Mouse (Mus musculus): ENCODE data around the gene 4930524J08Rik. TPM values are rescaled to one million over a fixed set of nuclear protein-coding genes. Genes with fewer than 3 reads are reported as not detected.
A peak's percentile ranks its signal among the peaks of the same experiment; 100 is the strongest.

4930524J08Rik gene
- polyA plus RNA-seq, 1 experiment from 2014 or later: 0.40 TPM

GRCm38 (mm10) chr5:99994166-99994565, 15.3 kb downstream of the 4930524J08Rik start:
- no peak overlapping the region for H3K4me3 ChIP-seq (ENCODE audit: low read depth, low read length)
- H3K27ac ChIP-seq (ENCODE audit: low read length): peak overlapping the region; percentile 31
- no peak overlapping the region for H3K9ac ChIP-seq (ENCODE audit: low read depth, low read length)
- no peaks in the 10 kb centered on the region for H3K36me3 ChIP-seq (ENCODE audit: control insufficient read depth, insufficient read depth)
- WGBS (ENCODE audit: insufficient replicate concordance): 62% methylated on average over 3 of the region's 3 CpGs
- no peaks in the 10 kb centered on the region for H3K9me3 ChIP-seq (replicated peaks; ENCODE audit: control insufficient read depth, low read length)
- no peaks in the 10 kb centered on the region for H3K4me1 ChIP-seq (ENCODE audit: control insufficient read depth, low read depth, low read length)
- H3K4me2 ChIP-seq (ENCODE audit: low read depth, low read length): peak overlapping the region; percentile 4; the same call in 1 of the 2 replicates
- peak; percentile 93 for ATAC-seq (ENCODE audit: low read depth)
- H3K27me3 ChIP-seq (ENCODE audit: control insufficient read depth, insufficient read depth, low read depth, low read length): no peaks in the 10 kb centered on the region

GRCm38 (mm10) chr5:99994680-99995079, 15.8 kb downstream of the 4930524J08Rik start:
- WGBS (ENCODE audit: insufficient replicate concordance): 72% methylated on average over 3 of the region's 3 CpGs

DNA sequence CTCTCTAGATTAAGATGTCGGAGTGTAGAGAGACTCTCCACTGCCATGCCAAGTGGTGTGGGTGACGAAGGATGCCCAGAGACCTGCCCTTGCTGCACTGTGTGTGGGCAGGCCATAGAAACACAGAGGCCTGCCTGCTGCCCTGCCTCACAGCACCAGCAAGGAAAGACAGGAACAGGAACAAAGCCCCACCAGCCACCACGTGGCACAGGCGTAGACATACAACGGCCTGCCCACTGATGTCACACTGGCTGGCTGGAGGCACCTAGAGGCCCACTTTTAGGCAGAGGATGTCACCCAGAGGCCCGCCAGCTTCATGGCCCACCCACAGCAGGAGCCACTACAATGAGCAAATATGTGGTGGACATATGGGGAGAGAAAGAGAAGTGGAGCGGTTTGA, 21.2 kb downstream of the 4930524J08Rik start:
- Histone ChIP-seq H3K9me3 (replicated peaks; ENCODE audit: control insufficient read depth, low read length) (no peaks in the 10 kb centered on the region), H3K4me1 (ENCODE audit: control insufficient read depth, low read depth, low read length) (peaks cover 3% of the 10 kb centered on the region), H3K4me2 (ENCODE audit: low read depth, low read length) (no peak overlapping the region), H3K27ac (ENCODE audit: low read length) (no peak overlapping the region), H3K9ac (ENCODE audit: low read depth, low read length) (no peak overlapping the region), H3K4me3 (ENCODE audit: low read depth, low read length) (no peak overlapping the region), H3K27me3 (ENCODE audit: control insufficient read depth, insufficient read depth, low read depth, low read length) (no peaks in the 10 kb centered on the region), H3K36me3 (ENCODE audit: control insufficient read depth, insufficient read depth) (no peaks in the 10 kb centered on the region)
- 53% methylated on average over 7 of the region's 7 CpGs for WGBS (ENCODE audit: insufficient replicate concordance)
- ATAC-seq (ENCODE audit: low read depth): no peak

More at GRCm38 (mm10) chr5:99994680-99995079, 15.8 kb downstream of the 4930524J08Rik start:
- Histone ChIP-seq H3K9ac (ENCODE audit: low read depth, low read length) (no peak overlapping the region), H3K36me3 (ENCODE audit: control insufficient read depth, insufficient read depth) (no peaks in the 10 kb centered on the region), H3K9me3 (replicated peaks; ENCODE audit: control insufficient read depth, low read length) (no peaks in the 10 kb centered on the region), H3K27ac (ENCODE audit: low read length) (peak overlapping the region; percentile 25; the same call in 1 of the 2 replicates), H3K4me1 (ENCODE audit: control insufficient read depth, low read depth, low read length) (no peaks in the 10 kb centered on the region), H3K4me3 (ENCODE audit: low read depth, low read length) (no peak overlapping the region), H3K4me2 (ENCODE audit: low read depth, low read length) (peak overlapping the region; percentile 4; the same call in 1 of the 2 replicates), H3K27me3 (ENCODE audit: control insufficient read depth, insufficient read depth, low read depth, low read length) (no peaks in the 10 kb centered on the region)
- peak; percentile 72 for ATAC-seq (ENCODE audit: low read depth)

GRCm38 (mm10) chr5:100000500-100000899, 21.6 kb downstream of the 4930524J08Rik start:
- Histone ChIP-seq H3K27ac (ENCODE audit: low read length) (no peak overlapping the region), H3K9ac (ENCODE audit: low read depth, low read length) (no peak overlapping the region), H3K4me1 (ENCODE audit: control insufficient read depth, low read depth, low read length) (peaks cover 6% of the 10 kb centered on the region), H3K4me2 (ENCODE audit: low read depth, low read length) (no peak overlapping the region), H3K4me3 (ENCODE audit: low read depth, low read length) (no peak overlapping the region), H3K9me3 (replicated peaks; ENCODE audit: control insufficient read depth, low read length) (no peaks in the 10 kb centered on the region), H3K36me3 (ENCODE audit: control insufficient read depth, insufficient read depth) (no peaks in the 10 kb centered on the region), H3K27me3 (ENCODE audit: control insufficient read depth, insufficient read depth, low read depth, low read length) (no peaks in the 10 kb centered on the region)
- ATAC-seq (ENCODE audit: low read depth): no peak
- WGBS (ENCODE audit: insufficient replicate concordance): 58% methylated on average over 8 of the region's 8 CpGs

- no peaks in the 10 kb centered on the region for H3K36me3 ChIP-seq (ENCODE audit: control insufficient read depth, insufficient read depth)
Measured at GRCm38 (mm10) chr5:100003895-100004294, 25.0 kb downstream of the 4930524J08Rik start.

GRCm38 (mm10) chr5:100005431-100005830, 26.6 kb downstream of the 4930524J08Rik start:
- no peak overlapping the region for H3K9ac ChIP-seq (ENCODE audit: low read depth, low read length)
- peaks cover 21% of the 10 kb centered on the region for H3K4me1 ChIP-seq (ENCODE audit: control insufficient read depth, low read depth, low read length)
- peak; percentile 70 for ATAC-seq (ENCODE audit: low read depth)
- H3K4me3 ChIP-seq (ENCODE audit: low read depth, low read length): no peak overlapping the region
- H3K27ac ChIP-seq (ENCODE audit: low read length): 0 out of 2 replicates have a peak overlapping the region, but pooled peaks have one; percentile 27
- WGBS (ENCODE audit: insufficient replicate concordance): 32% methylated on average over 3 of the region's 3 CpGs
- no peaks in the 10 kb centered on the region for H3K27me3 ChIP-seq (ENCODE audit: control insufficient read depth, insufficient read depth, low read depth, low read length)
- H3K4me2 ChIP-seq (ENCODE audit: low read depth, low read length): 0 out of 2 replicates have a peak overlapping the region, but pooled peaks have one; percentile 26
- H3K9me3 ChIP-seq (replicated peaks; ENCODE audit: control insufficient read depth, low read length): no peaks in the 10 kb centered on the region
- no peaks in the 10 kb centered on the region for H3K36me3 ChIP-seq (ENCODE audit: control insufficient read depth, insufficient read depth)

More at GRCm38 (mm10) chr5:100003895-100004294, 25.0 kb downstream of the 4930524J08Rik start:
- ATAC-seq (ENCODE audit: low read depth): no peak
- H3K4me3 ChIP-seq (ENCODE audit: low read depth, low read length): no peak overlapping the region
- no peak overlapping the region for H3K9ac ChIP-seq (ENCODE audit: low read depth, low read length)
- peaks cover 21% of the 10 kb centered on the region for H3K4me1 ChIP-seq (ENCODE audit: control insufficient read depth, low read depth, low read length)
- no peak overlapping the region for H3K27ac ChIP-seq (ENCODE audit: low read length)
- no peaks in the 10 kb centered on the region for H3K27me3 ChIP-seq (ENCODE audit: control insufficient read depth, insufficient read depth, low read depth, low read length)
- WGBS (ENCODE audit: insufficient replicate concordance): 63% methylated on average over 4 of the region's 4 CpGs
- no peaks in the 10 kb centered on the region for H3K9me3 ChIP-seq (replicated peaks; ENCODE audit: control insufficient read depth, low read length)
- no peak overlapping the region for H3K4me2 ChIP-seq (ENCODE audit: low read depth, low read length)

DNA sequence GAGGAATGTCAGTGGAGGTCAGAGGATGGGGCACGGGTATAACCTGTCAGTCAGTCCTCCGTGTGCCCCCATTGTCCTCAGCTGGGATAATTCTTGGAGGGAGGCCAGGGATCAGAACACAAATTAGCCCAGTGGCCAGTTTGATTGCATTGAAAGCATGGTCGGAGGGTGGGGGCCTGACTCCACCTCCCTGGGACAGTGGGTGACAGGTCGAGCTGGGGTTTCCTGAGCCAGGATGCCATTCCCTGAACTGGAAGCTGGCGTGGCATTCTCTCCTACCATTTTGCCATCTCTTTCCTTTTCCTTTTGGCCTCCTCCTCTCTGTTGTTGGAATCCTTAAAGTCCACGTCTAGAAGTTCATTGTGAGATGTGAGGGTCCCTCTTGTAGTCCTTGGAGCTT, 27.0 kb downstream of the 4930524J08Rik start:
- Histone ChIP-seq H3K27ac (ENCODE audit: low read length) (0 out of 2 replicates have a peak overlapping the region, but pooled peaks have one; percentile 27), H3K4me1 (ENCODE audit: control insufficient read depth, low read depth, low read length) (peaks cover 21% of the 10 kb centered on the region), H3K4me3 (ENCODE audit: low read depth, low read length) (no peak overlapping the region), H3K36me3 (ENCODE audit: control insufficient read depth, insufficient read depth) (no peaks in the 10 kb centered on the region), H3K9me3 (replicated peaks; ENCODE audit: control insufficient read depth, low read length) (no peaks in the 10 kb centered on the region), H3K4me2 (ENCODE audit: low read depth, low read length) (0 out of 2 replicates have a peak overlapping the region, but pooled peaks have one; percentile 26), H3K27me3 (ENCODE audit: control insufficient read depth, insufficient read depth, low read depth, low read length) (no peaks in the 10 kb centered on the region), H3K9ac (ENCODE audit: low read depth, low read length) (no peak overlapping the region)
- WGBS (ENCODE audit: insufficient replicate concordance): 64% methylated on average over 6 of the region's 6 CpGs
- ATAC-seq (ENCODE audit: low read depth): no peak

DNA sequence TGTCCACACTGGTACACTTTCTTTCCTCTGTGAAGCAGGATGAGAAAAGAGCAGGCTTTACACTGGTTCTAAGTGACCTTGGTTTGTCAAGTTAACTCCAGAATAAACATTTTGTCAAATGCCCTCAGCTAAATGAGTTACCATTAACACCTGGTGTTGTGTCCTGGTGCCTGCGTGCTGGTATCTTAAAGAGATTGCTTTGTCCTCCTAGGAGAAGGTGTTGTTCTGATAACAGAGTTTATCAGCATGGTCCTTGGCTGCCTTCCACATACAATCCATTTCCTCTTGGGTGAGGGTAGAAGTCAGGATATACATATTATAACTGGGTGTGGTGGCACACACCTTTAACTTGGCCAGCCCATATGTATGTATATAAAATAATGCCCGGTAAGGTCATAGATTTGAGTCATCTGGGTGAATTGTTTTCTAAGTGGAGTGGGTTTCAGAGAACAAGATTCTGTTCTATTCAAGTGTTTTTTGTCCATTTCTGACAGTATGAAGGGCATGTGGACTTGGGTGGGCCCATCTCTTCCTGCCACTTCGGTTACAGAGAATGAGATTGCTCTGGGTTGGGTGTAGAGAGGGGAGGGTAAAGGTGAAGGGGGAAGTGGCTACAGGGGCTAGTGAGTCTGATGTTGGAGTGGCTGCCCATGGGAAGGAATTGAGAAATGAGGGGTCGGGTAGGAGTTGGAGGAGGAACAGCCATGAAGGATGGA, 27.6 kb downstream of the 4930524J08Rik start:
- no peak overlapping the region for H3K4me2 ChIP-seq (ENCODE audit: low read depth, low read length)
- H3K36me3 ChIP-seq (ENCODE audit: control insufficient read depth, insufficient read depth): no peaks in the 10 kb centered on the region
- H3K27ac ChIP-seq (ENCODE audit: low read length): no peak overlapping the region
- H3K4me1 ChIP-seq (ENCODE audit: control insufficient read depth, low read depth, low read length): peaks cover 21% of the 10 kb centered on the region
- no peaks in the 10 kb centered on the region for H3K9me3 ChIP-seq (replicated peaks; ENCODE audit: control insufficient read depth, low read length)
- WGBS (ENCODE audit: insufficient replicate concordance): 41% methylated on average over 4 of the region's 4 CpGs
- ATAC-seq (ENCODE audit: low read depth): peak; percentile 64
- H3K9ac ChIP-seq (ENCODE audit: low read depth, low read length): no peak overlapping the region
- no peak overlapping the region for H3K4me3 ChIP-seq (ENCODE audit: low read depth, low read length)
- H3K27me3 ChIP-seq (ENCODE audit: control insufficient read depth, insufficient read depth, low read depth, low read length): no peaks in the 10 kb centered on the region

DNA sequence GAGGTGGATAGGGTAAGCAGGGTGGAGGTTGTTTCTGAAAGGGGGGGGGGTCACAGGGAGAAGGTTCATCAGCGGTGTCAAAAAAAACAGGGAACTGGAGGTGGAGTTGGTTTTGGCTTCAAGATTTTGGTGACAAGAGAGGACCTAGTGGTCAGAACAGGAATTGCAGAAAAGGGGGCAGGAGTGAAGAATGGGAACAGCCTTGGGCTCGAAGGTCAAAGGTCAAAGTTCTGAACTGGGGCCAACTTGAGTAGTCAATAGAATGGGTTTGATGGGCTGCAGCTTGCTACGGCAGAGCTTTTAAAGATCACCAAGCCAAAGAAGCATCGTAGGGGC, 28.1 kb downstream of the 4930524J08Rik start:
- Histone ChIP-seq H3K27ac (ENCODE audit: low read length) (no peak overlapping the region), H3K9ac (ENCODE audit: low read depth, low read length) (no peak overlapping the region), H3K4me1 (ENCODE audit: control insufficient read depth, low read depth, low read length) (peaks cover 21% of the 10 kb centered on the region), H3K27me3 (ENCODE audit: control insufficient read depth, insufficient read depth, low read depth, low read length) (no peaks in the 10 kb centered on the region), H3K36me3 (ENCODE audit: control insufficient read depth, insufficient read depth) (no peaks in the 10 kb centered on the region), H3K4me3 (ENCODE audit: low read depth, low read length) (no peak overlapping the region), H3K4me2 (ENCODE audit: low read depth, low read length) (no peak overlapping the region), H3K9me3 (replicated peaks; ENCODE audit: control insufficient read depth, low read length) (no peaks in the 10 kb centered on the region)
- 73% methylated on average over 4 of the region's 4 CpGs for WGBS (ENCODE audit: insufficient replicate concordance)
- ATAC-seq (ENCODE audit: low read depth): no peak
